Mouse (Mus musculus): ENCODE measurements at regions not wholly inside any gene's neighbourhood (a gene's known extent, or its start where the extent isn't known, plus 50 kb on each side); places are given as distances from the start of the nearest gene placed in this dataset.

DNA sequence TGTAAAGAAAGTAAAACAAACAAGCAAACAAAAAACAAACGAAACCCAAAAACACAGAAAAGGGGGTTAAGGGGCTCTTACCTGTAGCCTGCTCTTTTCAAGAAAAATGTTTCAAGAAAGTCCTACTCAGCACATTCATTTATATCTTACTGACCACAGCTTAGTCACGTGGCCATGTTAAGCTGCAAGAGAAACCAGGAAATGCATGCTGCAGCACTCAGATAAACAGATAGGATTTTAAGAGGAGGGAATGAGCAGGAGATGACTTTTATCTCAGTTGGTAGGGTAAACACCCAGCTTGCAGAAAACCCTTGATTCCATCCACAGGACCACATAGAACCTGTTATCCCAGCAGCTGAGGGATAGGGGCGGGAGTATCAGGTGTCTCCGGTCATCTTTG is 62.9 kb upstream of the Sfmbt2 start:
- Histone ChIP-seq H3K4me3 (replicated peaks in 1 of 3; ENCODE audit: low read depth in 2 of 3, low read length in 2 of 3, poor library complexity in 1 of 3) (no peak overlapping the region), H3K36me3 (replicated peaks in 1 of 2; ENCODE audit: control insufficient read depth in 1 of 2, insufficient read depth in 1 of 2, low read length in 1 of 2) (no peaks in the 10 kb centered on the region), H3K27ac (ENCODE audit: insufficient read depth, low read depth) (no peak overlapping the region), H3K9ac (ENCODE audit: insufficient read depth, low read depth) (no peak overlapping the region), H3K4me2 (ENCODE audit: insufficient read depth, low read depth, poor library complexity, severe bottlenecking) (no peak overlapping the region), H3K9me3 (replicated peaks; ENCODE audit: low read length) (no peaks in the 10 kb centered on the region), H3K4me1 (ENCODE audit: control insufficient read depth in 1 of 2, insufficient read depth in 2 of 2) (peaks cover 0 to 2% of the 10 kb centered on the region in 2 experiments; a peak in 2 of 4 replicates), H3K27me3 (replicated peaks) (no peaks in the 10 kb centered on the region), H3K79me2 (replicated peaks; ENCODE audit: control insufficient read depth, extremely low read depth, insufficient read depth, poor library complexity, severe bottlenecking) (no peaks in the 10 kb centered on the region)
- no peak for DNase-seq (ENCODE audit: extremely low read depth)
- TF ChIP-seq ZNF384 (IDR thresholded peaks at IDR 0.05; ENCODE audit: low read depth, low read length) (no peak), USF2 (conservative IDR thresholded peaks at IDR 0.05; ENCODE audit: low read depth, low read length) (no peak), POLR2A (IDR thresholded peaks at IDR 0.05; ENCODE audit: low read depth, low read length) (no peak), EP300 (IDR thresholded peaks at IDR 0.05; ENCODE audit: low read length) (no peak), CTCF (conservative IDR thresholded peaks at IDR 0.05 in 1 of 2, IDR thresholded peaks at IDR 0.05 in 1 of 2; ENCODE audit: low read depth in 2 of 2, low read length in 2 of 2) (no peak), TCF12 (IDR thresholded peaks at IDR 0.05; ENCODE audit: low read depth, low read length) (no peak), TBP (conservative IDR thresholded peaks at IDR 0.05; ENCODE audit: low read depth, low read length) (no peak), UBTF (IDR thresholded peaks at IDR 0.05; ENCODE audit: low read depth, low read length) (no peak), SIN3A (IDR thresholded peaks at IDR 0.05; ENCODE audit: low read length) (no peak), MEF2A (IDR thresholded peaks at IDR 0.05; ENCODE audit: borderline replicate concordance, low read depth, low read length) (no peak), E2F4 (IDR thresholded peaks at IDR 0.05; ENCODE audit: insufficient replicate concordance, low read depth, low read length) (no peak), ZKSCAN1 (IDR thresholded peaks at IDR 0.05; ENCODE audit: borderline replicate concordance, low read depth, low read length) (no peak), JUND (conservative IDR thresholded peaks at IDR 0.05; ENCODE audit: low read depth, low read length) (no peak), ETS1 (conservative IDR thresholded peaks at IDR 0.05; ENCODE audit: low read depth, low read length) (no peak), NRF1 (IDR thresholded peaks at IDR 0.05; ENCODE audit: low read depth, low read length) (no peak), NELFE (IDR thresholded peaks at IDR 0.05; ENCODE audit: low read depth, low read length) (no peak), SMC3 (IDR thresholded peaks at IDR 0.05; ENCODE audit: low read depth, low read length) (no peak)
- in situ Hi-C loops (cut with MboI; ENCODE audit: low pct_ligation_motif_present, low pct_unique_long_range_greater_than_20kb, low sequenced_read_pairs) (no loop called here), dilution Hi-C loops (cut with MboI; ENCODE audit: extremely low pct_ligation_motif_present, extremely low pct_unique_long_range_greater_than_20kb, low sequenced_read_pairs) (no loop called here)

GRCm38 (mm10) chr2:10309656-10310055 is 60.7 kb upstream of the Sfmbt2 start:
- no peak for DNase-seq (ENCODE audit: extremely low read depth)
- Histone ChIP-seq H3K79me2 (replicated peaks; ENCODE audit: control insufficient read depth, extremely low read depth, insufficient read depth, poor library complexity, severe bottlenecking) (no peaks in the 10 kb centered on the region), H3K4me3 (replicated peaks in 1 of 3; ENCODE audit: low read depth in 2 of 3, low read length in 2 of 3, poor library complexity in 1 of 3) (no peak overlapping the region), H3K4me2 (ENCODE audit: insufficient read depth, low read depth, poor library complexity, severe bottlenecking) (no peak overlapping the region), H3K27ac (ENCODE audit: insufficient read depth, low read depth) (no peak overlapping the region), H3K36me3 (replicated peaks in 1 of 2; ENCODE audit: control insufficient read depth in 1 of 2, insufficient read depth in 1 of 2, low read length in 1 of 2) (no peaks in the 10 kb centered on the region), H3K9ac (ENCODE audit: insufficient read depth, low read depth) (no peak overlapping the region), H3K9me3 (replicated peaks; ENCODE audit: low read length) (no peaks in the 10 kb centered on the region), H3K27me3 (replicated peaks) (no peaks in the 10 kb centered on the region), H3K4me1 (ENCODE audit: control insufficient read depth in 1 of 2, insufficient read depth in 2 of 2) (peaks cover 1 to 7% of the 10 kb centered on the region in 2 experiments; a peak in 2 of 4 replicates)
- dilution Hi-C loops (cut with MboI; ENCODE audit: extremely low pct_ligation_motif_present, extremely low pct_unique_long_range_greater_than_20kb, low sequenced_read_pairs) = no loop called here
- no peak for TF ChIP-seq POLR2AphosphoS2 (IDR thresholded peaks at IDR 0.05; ENCODE audit: low read depth, low read length)
- no peak for TF ChIP-seq NRF1 (IDR thresholded peaks at IDR 0.05; ENCODE audit: low read depth, low read length)
- no peak for TF ChIP-seq ZMIZ1 (IDR thresholded peaks at IDR 0.05; ENCODE audit: low read depth, low read length)
- TF ChIP-seq RAD21 (IDR thresholded peaks at IDR 0.05; ENCODE audit: low read depth, low read length) = no peak
- no peak for TF ChIP-seq HCFC1 (IDR thresholded peaks at IDR 0.05; ENCODE audit: low read depth, low read length)
- no peak for TF ChIP-seq ELF1 (IDR thresholded peaks at IDR 0.05; ENCODE audit: low read depth, low read length)
- in situ Hi-C loops (cut with MboI; ENCODE audit: low pct_ligation_motif_present, low pct_unique_long_range_greater_than_20kb, low sequenced_read_pairs) = no loop called here
